Mouse (Mus musculus): ENCODE data around the gene Nckap5.

DNA sequence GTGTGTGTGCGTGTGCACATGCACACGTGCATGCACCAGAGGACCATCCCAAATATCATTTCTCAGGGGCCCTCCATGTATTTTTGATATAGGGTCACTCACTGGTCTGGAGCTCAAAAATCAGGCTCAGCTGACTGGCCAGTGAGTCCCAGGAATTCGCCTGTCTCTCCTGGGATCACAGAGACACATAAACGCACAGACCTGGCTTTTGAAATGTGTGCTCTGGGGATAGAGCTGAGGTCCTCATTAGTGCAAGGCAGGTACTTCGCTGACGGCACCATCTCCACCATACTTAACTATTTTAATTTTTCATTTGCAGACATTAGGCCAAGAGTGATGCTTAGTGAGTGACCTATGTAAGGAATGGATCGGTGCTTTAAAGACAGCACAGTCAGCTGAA lies 743.4 kb downstream of the Nckap5 start:
- TF ChIP-seq CTCF (conservative IDR thresholded peaks at IDR 0.05 in 1 of 2, IDR thresholded peaks at IDR 0.05 in 1 of 2; ENCODE audit: low read depth in 2 of 2, low read length in 2 of 2) (no peak), ZMIZ1 (IDR thresholded peaks at IDR 0.05; ENCODE audit: low read depth, low read length) (no peak), RCOR1 (conservative IDR thresholded peaks at IDR 0.05; ENCODE audit: low read depth, low read length) (no peak), NELFE (IDR thresholded peaks at IDR 0.05; ENCODE audit: low read depth, low read length) (no peak)
